Mouse (Mus musculus): Measurements from ENCODE around the gene Pou2f2.

Gene Pou2f2

GRCm38 (mm10) chr7:25179606-25180161 lies at the start of gene Pou2f2:
Gene Pou2f2, minus strand, starts transcription at chr7:25179726.
- peak; percentile 44 for DNase-seq (ENCODE audit: low spot score)

- DNase-seq (ENCODE audit: low spot score), result no peak
Measured at GRCm38 (mm10) chr7:25227523-25228300, 48.2 kb upstream of the Pou2f2 start.

GRCm38 (mm10) chr7:25222275-25222967 lies 42.9 kb upstream of the Pou2f2 start:
- no peak for DNase-seq (ENCODE audit: low spot score)

- peak; percentile 96 for DNase-seq (ENCODE audit: low spot score)
Measured at GRCm38 (mm10) chr7:25221102-25221883, 41.8 kb upstream of the Pou2f2 start, which contains the start of gene Zfp526. Gene Zfp526, plus strand, starts transcription at chr7:25221425.

GRCm38 (mm10) chr7:25220457-25221101 lies 41.1 kb upstream of the Pou2f2 start, which contains the start of gene Dedd2:
Gene Dedd2, minus strand, starts transcription at chr7:25220615.
- DNase-seq (ENCODE audit: low spot score), result peak; percentile 53

- DNase-seq (ENCODE audit: low spot score), result peak; percentile 93
Measured at GRCm38 (mm10) chr7:25219756-25220456, 40.4 kb upstream of the Pou2f2 start.

- DNase-seq (ENCODE audit: low spot score), result no peak
Measured at GRCm38 (mm10) chr7:25219416-25219750, 39.9 kb upstream of the Pou2f2 start.

GRCm38 (mm10) chr7:25218705-25219415 lies 39.3 kb upstream of the Pou2f2 start:
- peak; percentile 52 for DNase-seq (ENCODE audit: low spot score)

GRCm38 (mm10) chr7:25217653-25218395 lies 38.3 kb upstream of the Pou2f2 start:
- DNase-seq (ENCODE audit: low spot score), result no peak

- DNase-seq (ENCODE audit: low spot score), result peak; percentile 60
Measured at GRCm38 (mm10) chr7:25214172-25214571, 34.6 kb upstream of the Pou2f2 start.

- no peak for DNase-seq (ENCODE audit: low spot score)
Measured at GRCm38 (mm10) chr7:25213099-25213498, 33.6 kb upstream of the Pou2f2 start.

GRCm38 (mm10) chr7:25210482-25210881 lies 31.0 kb upstream of the Pou2f2 start:
- DNase-seq (ENCODE audit: low spot score), result no peak

GRCm38 (mm10) chr7:25209161-25209622 lies 29.7 kb upstream of the Pou2f2 start:
- DNase-seq (ENCODE audit: low spot score), result no peak

GRCm38 (mm10) chr7:25206094-25206830 lies 26.7 kb upstream of the Pou2f2 start:
- no peak for DNase-seq (ENCODE audit: low spot score)

GRCm38 (mm10) chr7:25205355-25206093 lies 26.0 kb upstream of the Pou2f2 start:
- DNase-seq (ENCODE audit: low spot score), result no peak

GRCm38 (mm10) chr7:25203624-25204023 lies 24.1 kb upstream of the Pou2f2 start:
- DNase-seq (ENCODE audit: low spot score), result no peak

- DNase-seq (ENCODE audit: low spot score), result no peak
Measured at GRCm38 (mm10) chr7:25197384-25198018, 18.0 kb upstream of the Pou2f2 start.

GRCm38 (mm10) chr7:25196107-25196506 lies 16.6 kb upstream of the Pou2f2 start:
- no peak for DNase-seq (ENCODE audit: low spot score)

Data from testis, postnatal 14 days (tissue).